Mouse (Mus musculus): ENCODE measurements around the gene Olfr984. TPM values are rescaled to one million over a fixed set of nuclear protein-coding genes. Genes with fewer than 3 reads are reported as not detected.

The Olfr984 gene
- polyA plus RNA-seq (2014; fragmentation: Illumina TruSeq; extraction: RNeasy Lipid Tissue Mini Kit (QIAGEN cat#74804); ENCODE audit: insufficient read depth, low read depth, low replicate concordance) = not detected

GRCm38 (mm10) chr9:40114106-40114505, at the start of gene Olfr984:
TSS of gene Olfr984 (minus strand) at chr9:40114206.

DNA sequence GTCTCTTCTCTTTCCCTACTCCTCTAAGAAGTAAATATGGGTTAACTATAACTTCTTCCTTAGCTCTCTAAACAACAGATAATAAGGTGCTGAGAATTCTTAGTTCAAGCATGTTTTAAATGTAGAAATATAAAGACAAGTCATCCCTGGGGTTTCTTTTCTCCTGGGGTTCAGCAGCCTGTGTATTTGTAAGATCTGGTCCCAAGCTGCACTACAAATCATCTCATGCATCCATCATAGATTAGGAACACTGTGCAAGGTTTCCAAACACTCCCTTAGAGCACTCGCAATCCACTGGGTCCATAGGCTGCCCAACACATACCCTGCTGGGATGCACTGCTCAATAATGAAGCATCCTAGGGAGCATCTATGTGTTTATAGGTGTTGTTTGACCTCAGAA, 16.1 kb upstream of the Olfr984 start, which contains the start of gene Olfr985:
Gene Olfr985 (minus strand): TSS at position 101 of the 400 bp plus-strand sequence.

GRCm38 (mm10) chr9:40093495-40093894, 20.5 kb downstream of the Olfr984 start, which contains the start of gene Olfr983:
TSS of gene Olfr983 (minus strand) at chr9:40093595.

GRCm38 (mm10) chr9:40073529-40073928, 40.5 kb downstream of the Olfr984 start, which contains the start of gene Olfr982:
TSS of gene Olfr982 (plus strand) at chr9:40073829.

Other genes with a start within 250 kb of the Olfr984 start
- gene Olfr972, start 247.8 kb downstream of the Olfr984 start, polyA plus RNA-seq (2014; fragmentation: Illumina TruSeq; extraction: RNeasy Lipid Tissue Mini Kit (QIAGEN cat#74804); ENCODE audit: insufficient read depth, low read depth, low replicate concordance) = not detected
- not detected for gene Olfr229, start 206.9 kb downstream of the Olfr984 start, polyA plus RNA-seq (2014; fragmentation: Illumina TruSeq; extraction: RNeasy Lipid Tissue Mini Kit (QIAGEN cat#74804); ENCODE audit: insufficient read depth, low read depth, low replicate concordance)
- not detected for gene Olfr974, start 176.7 kb downstream of the Olfr984 start, polyA plus RNA-seq (2014; fragmentation: Illumina TruSeq; extraction: RNeasy Lipid Tissue Mini Kit (QIAGEN cat#74804); ENCODE audit: insufficient read depth, low read depth, low replicate concordance)
- not detected for gene Olfr975, start 162.2 kb downstream of the Olfr984 start, polyA plus RNA-seq (2014; fragmentation: Illumina TruSeq; extraction: RNeasy Lipid Tissue Mini Kit (QIAGEN cat#74804); ENCODE audit: insufficient read depth, low read depth, low replicate concordance)
- gene Olfr976, start 153.1 kb downstream of the Olfr984 start, polyA plus RNA-seq (2014; fragmentation: Illumina TruSeq; extraction: RNeasy Lipid Tissue Mini Kit (QIAGEN cat#74804); ENCODE audit: insufficient read depth, low read depth, low replicate concordance) = not detected
- not detected for gene Olfr978, start 122.1 kb downstream of the Olfr984 start, polyA plus RNA-seq (2014; fragmentation: Illumina TruSeq; extraction: RNeasy Lipid Tissue Mini Kit (QIAGEN cat#74804); ENCODE audit: insufficient read depth, low read depth, low replicate concordance)
- gene Olfr979, start 110.7 kb downstream of the Olfr984 start, polyA plus RNA-seq (2014; fragmentation: Illumina TruSeq; extraction: RNeasy Lipid Tissue Mini Kit (QIAGEN cat#74804); ENCODE audit: insufficient read depth, low read depth, low replicate concordance) = not detected
- not detected for gene Olfr980, start 104.6 kb downstream of the Olfr984 start, polyA plus RNA-seq (2014; fragmentation: Illumina TruSeq; extraction: RNeasy Lipid Tissue Mini Kit (QIAGEN cat#74804); ENCODE audit: insufficient read depth, low read depth, low replicate concordance)
- gene Olfr981, start 92.7 kb downstream of the Olfr984 start, polyA plus RNA-seq (2014; fragmentation: Illumina TruSeq; extraction: RNeasy Lipid Tissue Mini Kit (QIAGEN cat#74804); ENCODE audit: insufficient read depth, low read depth, low replicate concordance) = not detected
- gene Olfr982, start 40.4 kb downstream of the Olfr984 start, polyA plus RNA-seq (2014; fragmentation: Illumina TruSeq; extraction: RNeasy Lipid Tissue Mini Kit (QIAGEN cat#74804); ENCODE audit: insufficient read depth, low read depth, low replicate concordance) = not detected
- gene Olfr983, start 20.6 kb downstream of the Olfr984 start, polyA plus RNA-seq (2014; fragmentation: Illumina TruSeq; extraction: RNeasy Lipid Tissue Mini Kit (QIAGEN cat#74804); ENCODE audit: insufficient read depth, low read depth, low replicate concordance) = not detected
- gene Olfr985, start 16.0 kb upstream of the Olfr984 start, polyA plus RNA-seq (2014; fragmentation: Illumina TruSeq; extraction: RNeasy Lipid Tissue Mini Kit (QIAGEN cat#74804); ENCODE audit: insufficient read depth, low read depth, low replicate concordance) = not detected
- not detected for gene Tmem225, start 33.9 kb upstream of the Olfr984 start, polyA plus RNA-seq (2014; fragmentation: Illumina TruSeq; extraction: RNeasy Lipid Tissue Mini Kit (QIAGEN cat#74804); ENCODE audit: insufficient read depth, low read depth, low replicate concordance)
- not detected for gene Olfr986, start 66.7 kb upstream of the Olfr984 start, polyA plus RNA-seq (2014; fragmentation: Illumina TruSeq; extraction: RNeasy Lipid Tissue Mini Kit (QIAGEN cat#74804); ENCODE audit: insufficient read depth, low read depth, low replicate concordance)
- 1.2 TPM for gene Zfp202, start 78.1 kb upstream of the Olfr984 start, polyA plus RNA-seq (2014; fragmentation: Illumina TruSeq; extraction: RNeasy Lipid Tissue Mini Kit (QIAGEN cat#74804); ENCODE audit: insufficient read depth, low read depth, low replicate concordance)
- gene Scn3b, start 155.0 kb upstream of the Olfr984 start, polyA plus RNA-seq (2014; fragmentation: Illumina TruSeq; extraction: RNeasy Lipid Tissue Mini Kit (QIAGEN cat#74804); ENCODE audit: insufficient read depth, low read depth, low replicate concordance) = 12.1 TPM